Mouse (Mus musculus) hindbrain, embryonic 11.5 days (tissue): ENCODE measurements at regions not wholly inside any gene's neighbourhood (a gene's known extent, or its start where the extent isn't known, plus 50 kb on each side); places are given as distances from the start of the nearest gene placed in this dataset.
A peak's percentile ranks its signal among the peaks of the same experiment; 100 is the strongest.

Source experiments
- ATAC-seq: fragments of 200-750 bp; cut with Nextera tagmentation; 2 replicates; pipeline ENCODE4 v1.8.0; 2017; ENCODE audit warnings: mild to moderate bottlenecking, moderate TSS enrichment, moderate library complexity; ENCODE audit not compliant: low FRiP score
- DNase-seq: peaks from one replicate; pipeline ENCODE4 v3.0.0-alpha.2; 2015; ENCODE audit warnings: low spot score
- H3K27ac ChIP-seq: fragments of 300-500 bp; sonication (generic); 2 replicates; pipeline ENCODE4 v1.5.1; 2014; ENCODE audit warnings: mild to moderate bottlenecking, low read depth, low read length
- H3K27me3 ChIP-seq: fragments of 300-500 bp; sonication (generic); 2 replicates; pipeline ENCODE4 v1.6.1; 2014; ENCODE audit warnings: mild to moderate bottlenecking, low read length, moderate library complexity, mixed read lengths; ENCODE audit not compliant: control insufficient read depth, insufficient read depth
- H3K36me3 ChIP-seq: fragments of 300-500 bp; sonication (generic); 2 replicates; pipeline ENCODE4 v1.6.1; 2014; ENCODE audit warnings: mild to moderate bottlenecking, low read length, moderate library complexity, mixed read lengths; ENCODE audit not compliant: control insufficient read depth, insufficient read depth
- H3K4me1 ChIP-seq: fragments of 300-500 bp; sonication (generic); replicated peaks from 2 replicates; pipeline ENCODE4 v1.6.1; 2014; ENCODE audit warnings: low read length, mixed read lengths; ENCODE audit not compliant: control insufficient read depth, insufficient read depth
- H3K4me2 ChIP-seq: fragments of 300-500 bp; sonication (generic); replicated peaks from 2 replicates; pipeline ENCODE4 v1.6.1; 2014; ENCODE audit warnings: mild to moderate bottlenecking, low read depth, low read length
- H3K4me3 ChIP-seq: fragments of 300-500 bp; sonication (generic); 2 replicates; pipeline ENCODE4 v1.5.1; 2014; ENCODE audit warnings: low read depth, low read length
- H3K9ac ChIP-seq: fragments of 300-500 bp; sonication (generic); 2 replicates; pipeline ENCODE4 v1.6.1; 2014; ENCODE audit warnings: low read depth, low read length
- H3K9me3 ChIP-seq: fragments of 300-500 bp; sonication (generic); 2 replicates; pipeline ENCODE4 v1.6.1; 2016; ENCODE audit warnings: low read length; ENCODE audit not compliant: control insufficient read depth
- whole genome bisulfite sequencing: fragments of 180-500 bp; shearing (Covaris S2); extraction: QIAGEN DNeasy Blood & Tissue Kit; methylation state at CpG from one replicate; pipeline ENCODE4 v1.1.7; 2014; 5-methylcytosine and 5-hydroxymethylcytosine counted together

- H3K4me1 ChIP-seq = no peaks in the 10 kb centered on the region
- H3K4me3 ChIP-seq = no peak overlapping the region
- no peaks in the 10 kb centered on the region for H3K9me3 ChIP-seq
- DNase-seq = no peak
- no peak overlapping the region for H3K4me2 ChIP-seq
- H3K27ac ChIP-seq = no peak overlapping the region
- no peak for ATAC-seq
- no peaks in the 10 kb centered on the region for H3K27me3 ChIP-seq
- no peaks in the 10 kb centered on the region for H3K36me3 ChIP-seq
- no peak overlapping the region for H3K9ac ChIP-seq
- WGBS = 49% methylated on average over 4 of the region's 4 CpGs
Observed at GRCm38 (mm10) chr1:39106372-39106643, 87.2 kb upstream of the Npas2 start.

GRCm38 (mm10) chr1:39106650-39107049 is 86.9 kb upstream of the Npas2 start:
- H3K4me1 ChIP-seq = no peaks in the 10 kb centered on the region
- H3K9ac ChIP-seq = no peak overlapping the region
- H3K27ac ChIP-seq = no peak overlapping the region
- DNase-seq = no peak
- H3K9me3 ChIP-seq = no peaks in the 10 kb centered on the region
- H3K4me3 ChIP-seq = no peak overlapping the region
- H3K4me2 ChIP-seq = no peak overlapping the region
- no peaks in the 10 kb centered on the region for H3K36me3 ChIP-seq
- no peak for ATAC-seq
- no peaks in the 10 kb centered on the region for H3K27me3 ChIP-seq
- WGBS = 69% methylated on average over 6 of the region's 6 CpGs

GRCm38 (mm10) chr1:39116319-39116718 is 77.2 kb upstream of the Npas2 start:
- Histone ChIP-seq H3K36me3 (no peaks in the 10 kb centered on the region), H3K4me3 (no peak overlapping the region), H3K27ac (no peak overlapping the region), H3K9me3 (no peaks in the 10 kb centered on the region), H3K27me3 (no peaks in the 10 kb centered on the region), H3K4me1 (no peaks in the 10 kb centered on the region), H3K4me2 (no peak overlapping the region), H3K9ac (no peak overlapping the region)
- ATAC-seq (no peak), DNase-seq (no peak)
- WGBS = 91% methylated on average over 6 of the region's 6 CpGs

GRCm38 (mm10) chr1:39122316-39123015 is 71.1 kb upstream of the Npas2 start:
- Histone ChIP-seq H3K9me3 (no peaks in the 10 kb centered on the region), H3K4me2 (no peak overlapping the region), H3K27me3 (no peaks in the 10 kb centered on the region), H3K4me3 (no peak overlapping the region), H3K27ac (no peak overlapping the region), H3K9ac (no peak overlapping the region), H3K36me3 (no peaks in the 10 kb centered on the region), H3K4me1 (no peaks in the 10 kb centered on the region)
- ATAC-seq = peak; percentile 45; the same call in 1 of the 2 replicates
- 63% methylated on average over 8 of the region's 8 CpGs for WGBS
- DNase-seq = peak; percentile 40

- Histone ChIP-seq H3K27me3 (no peaks in the 10 kb centered on the region), H3K36me3 (no peaks in the 10 kb centered on the region), H3K9me3 (no peaks in the 10 kb centered on the region), H3K27ac (no peak overlapping the region), H3K4me1 (no peaks in the 10 kb centered on the region), H3K9ac (no peak overlapping the region), H3K4me2 (no peak overlapping the region), H3K4me3 (no peak overlapping the region)
- DNase-seq = no peak
- 75% methylated on average over 10 of the region's 10 CpGs for WGBS
- ATAC-seq = peak; percentile 73
Observed at GRCm38 (mm10) chr1:39123081-39123812, 70.3 kb upstream of the Npas2 start.

GRCm38 (mm10) chr1:39123813-39124146 is 69.8 kb upstream of the Npas2 start:
- DNase-seq = no peak
- WGBS = 89% methylated on average over 2 of the region's 2 CpGs
- H3K4me3 ChIP-seq = no peak overlapping the region
- no peaks in the 10 kb centered on the region for H3K36me3 ChIP-seq
- H3K27me3 ChIP-seq = no peaks in the 10 kb centered on the region
- no peak for ATAC-seq
- H3K27ac ChIP-seq = no peak overlapping the region
- no peak overlapping the region for H3K9ac ChIP-seq
- H3K4me1 ChIP-seq = no peaks in the 10 kb centered on the region
- H3K9me3 ChIP-seq = no peaks in the 10 kb centered on the region
- no peak overlapping the region for H3K4me2 ChIP-seq

- no peaks in the 10 kb centered on the region for H3K36me3 ChIP-seq
- H3K4me3 ChIP-seq = no peak overlapping the region
- no peaks in the 10 kb centered on the region for H3K4me1 ChIP-seq
- H3K9ac ChIP-seq = no peak overlapping the region
- H3K4me2 ChIP-seq = no peak overlapping the region
- DNase-seq (no peak), ATAC-seq (no peak)
- 90% methylated on average over 2 of the region's 2 CpGs for WGBS
- no peaks in the 10 kb centered on the region for H3K27me3 ChIP-seq
- H3K27ac ChIP-seq = no peak overlapping the region
- no peaks in the 10 kb centered on the region for H3K9me3 ChIP-seq
Observed at GRCm38 (mm10) chr1:39134521-39134920, 59.0 kb upstream of the Npas2 start.

GRCm38 (mm10) chr1:39143054-39143453 is 50.5 kb upstream of the Npas2 start:
- Histone ChIP-seq H3K9ac (no peak overlapping the region), H3K27me3 (no peaks in the 10 kb centered on the region), H3K36me3 (no peaks in the 10 kb centered on the region), H3K4me3 (no peak overlapping the region), H3K4me1 (no peaks in the 10 kb centered on the region), H3K27ac (no peak overlapping the region), H3K9me3 (no peaks in the 10 kb centered on the region), H3K4me2 (no peak overlapping the region)
- ATAC-seq = no peak
- WGBS = 82% methylated on average over 2 of the region's 2 CpGs
- no peak for DNase-seq

- DNase-seq (no peak), ATAC-seq (no peak)
- Histone ChIP-seq H3K27me3 (no peaks in the 10 kb centered on the region), H3K4me1 (no peaks in the 10 kb centered on the region), H3K4me3 (no peak overlapping the region), H3K27ac (no peak overlapping the region), H3K36me3 (no peaks in the 10 kb centered on the region), H3K4me2 (no peak overlapping the region), H3K9me3 (no peaks in the 10 kb centered on the region), H3K9ac (no peak overlapping the region)
- WGBS = 80% methylated on average over 5 of the region's 5 CpGs
Observed at GRCm38 (mm10) chr1:39143626-39144025, 49.9 kb upstream of the Npas2 start.
